Mouse (Mus musculus): ENCODE measurements around the gene Palm.

Palm gene

GRCm38 (mm10) chr10:79772320-79772719, 21.1 kb upstream of the Palm start:
- no peak for DNase-seq (ENCODE audit: low spot score in 2 of 2)

GRCm38 (mm10) chr10:79773208-79773607, 20.2 kb upstream of the Palm start:
- DNase-seq (ENCODE audit: low spot score in 2 of 2), result no peak

GRCm38 (mm10) chr10:79774486-79775279, 18.7 kb upstream of the Palm start:
- DNase-seq (ENCODE audit: low spot score in 2 of 2), result peak in 1 of 2 experiments; percentile 3

- no peak for DNase-seq (ENCODE audit: low spot score in 2 of 2)
Measured at GRCm38 (mm10) chr10:79777103-79777531, 16.3 kb upstream of the Palm start, which contains the start of gene Fstl3. Gene Fstl3 (plus strand): TSS chr10:79777272.

GRCm38 (mm10) chr10:79778006-79778405, 15.4 kb upstream of the Palm start:
- DNase-seq (ENCODE audit: low spot score in 2 of 2), result no peak

GRCm38 (mm10) chr10:79779193-79779592, 14.2 kb upstream of the Palm start:
- DNase-seq (ENCODE audit: low spot score in 2 of 2), result no peak

- DNase-seq (ENCODE audit: low spot score in 2 of 2), result peak; percentile 97
Measured at GRCm38 (mm10) chr10:79779784-79780663, 13.3 kb upstream of the Palm start.

GRCm38 (mm10) chr10:79780664-79781015, 12.7 kb upstream of the Palm start:
- DNase-seq (ENCODE audit: low spot score in 2 of 2), result no peak

GRCm38 (mm10) chr10:79781139-79781538, 12.2 kb upstream of the Palm start:
- peak in 1 of 2 experiments; percentile 30 for DNase-seq (ENCODE audit: low spot score in 2 of 2)

GRCm38 (mm10) chr10:79781956-79782355, 11.4 kb upstream of the Palm start:
- no peak for DNase-seq (ENCODE audit: low spot score in 2 of 2)

GRCm38 (mm10) chr10:79783050-79783449, 10.3 kb upstream of the Palm start:
- no peak for DNase-seq (ENCODE audit: low spot score in 2 of 2)

GRCm38 (mm10) chr10:79783920-79784800, 9.2 kb upstream of the Palm start:
- peak in 1 of 2 experiments; percentile 39 for DNase-seq (ENCODE audit: low spot score in 2 of 2)

GRCm38 (mm10) chr10:79788386-79789158, 4.8 kb upstream of the Palm start:
- DNase-seq (ENCODE audit: low spot score in 2 of 2), result peak in 1 of 2 experiments; percentile 75

GRCm38 (mm10) chr10:79789581-79789980, 3.8 kb upstream of the Palm start:
- no peak for DNase-seq (ENCODE audit: low spot score in 2 of 2)

- DNase-seq (ENCODE audit: low spot score in 2 of 2), result no peak
Measured at GRCm38 (mm10) chr10:79790861-79791260, 2.5 kb upstream of the Palm start, which contains the start of gene Prss57. Gene Prss57 (minus strand): TSS chr10:79790961.

- DNase-seq (ENCODE audit: low spot score in 2 of 2), result no peak
Measured at GRCm38 (mm10) chr10:79792339-79793040, 882 bp upstream of the Palm start.

- DNase-seq (ENCODE audit: low spot score in 2 of 2), result peak in 1 of 2 experiments; percentile 73
Measured at GRCm38 (mm10) chr10:79793738-79794490, 542 bp downstream of the Palm start.

GRCm38 (mm10) chr10:79794491-79794931, 1.1 kb downstream of the Palm start:
- no peak for DNase-seq (ENCODE audit: low spot score in 2 of 2)

GRCm38 (mm10) chr10:79795905-79796304, 2.5 kb downstream of the Palm start:
- no peak for DNase-seq (ENCODE audit: low spot score in 2 of 2)
